Mouse (Mus musculus) mammary gland, adult 2 months (tissue): Measurements from ENCODE around the gene Pgbd5. TPM values are rescaled to one million over a fixed set of nuclear protein-coding genes. Genes with fewer than 3 reads are reported as not detected.

ENCODE experiments used
- polyA plus RNA-seq: library from polyadenylated mRNA; depleted of rRNA; stranded (reverse); fragments of >200 nt; gene quantifications from 2 replicates; pipeline ENCODE4 v1.2.3, GENCODE M21; 2012; ENCODE audit warnings: low replicate concordance; rRNA removed

Gene Pgbd5
- 0.08 and 0.19 TPM in 2 replicates for polyA plus RNA-seq

DNA sequence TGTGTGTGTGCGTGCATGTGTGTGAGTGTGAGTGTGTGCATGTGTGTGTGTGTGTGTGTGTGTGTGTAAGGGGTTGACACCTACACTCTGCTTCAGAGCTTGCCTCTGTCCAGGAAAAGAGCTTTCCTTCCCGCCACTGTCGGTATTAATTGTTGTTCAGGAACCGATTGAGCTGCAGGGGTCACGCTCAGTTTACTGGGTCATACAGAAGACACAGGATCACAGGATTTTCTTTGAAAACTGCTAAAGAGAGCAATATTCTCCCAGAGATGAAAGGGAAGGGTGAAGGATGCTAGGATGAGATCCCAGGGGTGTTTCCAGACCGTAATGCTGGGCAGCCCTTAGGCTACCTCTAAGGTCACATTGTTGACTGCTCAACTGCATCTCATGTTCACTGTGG lies at the start of gene Pgbd5:
Gene Pgbd5, minus strand, starts transcription at position 101 of the 400 bp plus-strand sequence.

Other genes starting within 250 kb of the Pgbd5 start
- gene Galnt2, start 208.3 kb downstream of the Pgbd5 start, polyA plus RNA-seq = 9.6 and 17.9 TPM in 2 replicates
- 16.5 and 20.8 TPM in 2 replicates for gene Cog2, start 81.1 kb upstream of the Pgbd5 start, polyA plus RNA-seq
- gene Agt, start 130.0 kb upstream of the Pgbd5 start, polyA plus RNA-seq = 21.7 and 34.7 TPM in 2 replicates
- 0.09 TPM in 1 of 2 replicates, not detected in the other for gene Capn9, start 136.5 kb upstream of the Pgbd5 start, polyA plus RNA-seq
- 25.2 and 29.8 TPM in 2 replicates for gene 2310022B05Rik, start 223.7 kb upstream of the Pgbd5 start, polyA plus RNA-seq